ENCODE assay signal across 12 mouse cellular contexts in genomic region chr6:30678482-30678881, GRCm38 (mm10). TPM values are rescaled to one million over a fixed set of nuclear protein-coding genes. Genes with fewer than 3 reads are reported as not detected.
DNase-seq lines count a peak whose midpoint lies in the region; ATAC-seq and TF ChIP-seq lines count a peak whose summit lies in the region.
"Had no signal": no experiment of that assay in that cellular context is flagged by ENCODE, and none has a peak within 500 bp of the region (broad histone marks: within the 10 kb centered on the region; RNA-seq: fewer than 3 reads in every experiment).

No protein-coding gene starts in this region.

- TF ChIP-seq CTCF in midbrain, postnatal 0 days (IDR thresholded peaks at IDR 0.05): no peak

- H3K4me1 ChIP-seq in hindbrain, embryonic 14.5 days (replicated peaks; ENCODE audit: control insufficient read depth, insufficient read depth, low read length): peaks cover 56% of the 10 kb centered on the region
- peaks cover 21% of the 10 kb centered on the region; the same call in 1 of the 2 replicates for H3K4me1 ChIP-seq in midbrain, postnatal 0 days (ENCODE audit: insufficient read depth, low read length)

- intact Hi-C loops in heart, postnatal 14 days (cut with DNase I): no loop called here

- no peak overlapping the region for H3K4me3 ChIP-seq in hindbrain, embryonic 14.5 days (replicated peaks; ENCODE audit: low read length)
- no peak overlapping the region for H3K4me3 ChIP-seq in midbrain, postnatal 0 days (ENCODE audit: low read depth, low read length)

- H3K27ac ChIP-seq in hindbrain, embryonic 14.5 days: peak overlapping the region; percentile 52; the same call in 1 of the 2 replicates
- H3K27ac ChIP-seq in midbrain, postnatal 0 days (ENCODE audit: low read depth, low read length): peak overlapping the region; percentile 55

- DNase-seq in heart, adult 11 months: peak; percentile 82
- no peak for DNase-seq in heart, postnatal 14 days
- DNase-seq in cerebellum, postnatal 36 days: peak; percentile 28 to 40
- DNase-seq in hindbrain, embryonic 14.5 days (ENCODE audit: low spot score): peak; percentile 56
- DNase-seq in midbrain, postnatal 0 days (ENCODE audit: low spot score): peak; percentile 75
- DNase-seq in ovary, postnatal 10 days (ENCODE audit: low spot score): no peak
- DNase-seq in frontal cortex, postnatal 14 days (ENCODE audit: low spot score in 2 of 2): no peak
- DNase-seq in layer of hippocampus, adult 11-12 months (ENCODE audit: low spot score): no peak
- DNase-seq: gastrocnemius, postnatal 10 days; kidney, adult 8-10 months had no signal

- H3K4me2 ChIP-seq in hindbrain, embryonic 14.5 days (replicated peaks): no peak overlapping the region
- no peak overlapping the region for H3K4me2 ChIP-seq in midbrain, postnatal 0 days (ENCODE audit: low read depth, low read length, poor library complexity, severe bottlenecking)

- no peak overlapping the region for H3K9ac ChIP-seq in hindbrain, embryonic 14.5 days
- no peak overlapping the region for H3K9ac ChIP-seq in midbrain, postnatal 0 days (replicated peaks; ENCODE audit: low read length, poor library complexity, severe bottlenecking)

- H3K36me3 ChIP-seq in hindbrain, embryonic 14.5 days (replicated peaks; ENCODE audit: control insufficient read depth, insufficient read depth): no peaks in the 10 kb centered on the region
- H3K36me3 ChIP-seq in midbrain, postnatal 0 days (ENCODE audit: insufficient read depth, low read length): no peaks in the 10 kb centered on the region

- 23% methylated on average over 6 of the region's 6 CpGs for WGBS in hindbrain, embryonic 14.5 days
- WGBS in midbrain, postnatal 0 days: 20% methylated on average over 6 of the region's 6 CpGs

- no peaks in the 10 kb centered on the region for H3K27me3 ChIP-seq in hindbrain, embryonic 14.5 days (ENCODE audit: control insufficient read depth, insufficient read depth, low read length)
- H3K27me3 ChIP-seq in midbrain, postnatal 0 days (ENCODE audit: insufficient read depth, low read length): no peaks in the 10 kb centered on the region

- peak; percentile 59; the same call in 1 of the 2 replicates for ATAC-seq in hindbrain, embryonic 14.5 days (ENCODE audit: low FRiP score)
- peak; percentile 70 for ATAC-seq in midbrain, postnatal 0 days (ENCODE audit: low FRiP score)

- no peaks in the 10 kb centered on the region for H3K9me3 ChIP-seq in hindbrain, embryonic 14.5 days (ENCODE audit: control insufficient read depth, low read length)
- no peaks in the 10 kb centered on the region for H3K9me3 ChIP-seq in midbrain, postnatal 0 days (ENCODE audit: low read length)

RNA-seq across cellular contexts. Expression of gene Cep41, which starts 15.1 kb away (rescaled TPM):
- total RNA-seq in heart, postnatal 14 days (2021): 1 to 10 TPM; 2.9 to 3.1 TPM
- polyA plus RNA-seq in hindbrain, embryonic 14.5 days (2014; fragmentation: Nextera tagmentation; extraction: Ambion mirVana): 12.2 and 13.7 TPM in 2 replicates
- total RNA-seq in midbrain, postnatal 0 days (2014; rRNA removed): 8.1 and 15.7 TPM in 2 replicates
- 8.3 and 9.5 TPM in 2 replicates for polyA plus RNA-seq in midbrain, postnatal 0 days (2015; fragmentation: Nextera tagmentation; extraction: Ambion mirVana)

RNA-seq across cellular contexts. Expression of gene Cpa1, which starts 39.5 kb away (rescaled TPM):
- total RNA-seq in heart, postnatal 14 days (2021): 1 to 10 TPM; 1.0 to 2.4 TPM
- polyA plus RNA-seq in hindbrain, embryonic 14.5 days (2014; fragmentation: Nextera tagmentation; extraction: Ambion mirVana): 0.78 and 0.96 TPM in 2 replicates
- total RNA-seq in midbrain, postnatal 0 days (2014; rRNA removed): 0.60 and 0.94 TPM in 2 replicates
- polyA plus RNA-seq in midbrain, postnatal 0 days (2015; fragmentation: Nextera tagmentation; extraction: Ambion mirVana): 0.44 and 0.51 TPM in 2 replicates
- total RNA-seq: left cerebral cortex, postnatal 14 days had no signal
- polyA plus RNA-seq: C2C12 had no signal

RNA-seq across cellular contexts. Expression of gene Mest, which starts 44.9 kb away (rescaled TPM):
- total RNA-seq in heart, postnatal 14 days (2021): 10 to 100 TPM; 51.2 to 65.0 TPM
- polyA plus RNA-seq in hindbrain, embryonic 14.5 days (2014; fragmentation: Nextera tagmentation; extraction: Ambion mirVana): 346 and 418 TPM in 2 replicates
- 323 and 367 TPM in 2 replicates for total RNA-seq in midbrain, postnatal 0 days (2014; rRNA removed)
- polyA plus RNA-seq in midbrain, postnatal 0 days (2015; fragmentation: Nextera tagmentation; extraction: Ambion mirVana): 109 and 165 TPM in 2 replicates

Comparison
In these comparisons a context has a peak if more than half of its experiments do, and no peak if none do; other contexts are left out.
1. DNase-seq: peak in heart, adult 11 months (single experiment), cerebellum, postnatal 36 days (2 of 2), hindbrain, embryonic 14.5 days (single experiment) and midbrain, postnatal 0 days (single experiment); none in heart, postnatal 14 days (0 of 2), ovary, postnatal 10 days (single experiment), frontal cortex, postnatal 14 days (0 of 2) and layer of hippocampus, adult 11-12 months (single experiment).